Mouse (Mus musculus): ENCODE results near the gene Atad3a.

DNA sequence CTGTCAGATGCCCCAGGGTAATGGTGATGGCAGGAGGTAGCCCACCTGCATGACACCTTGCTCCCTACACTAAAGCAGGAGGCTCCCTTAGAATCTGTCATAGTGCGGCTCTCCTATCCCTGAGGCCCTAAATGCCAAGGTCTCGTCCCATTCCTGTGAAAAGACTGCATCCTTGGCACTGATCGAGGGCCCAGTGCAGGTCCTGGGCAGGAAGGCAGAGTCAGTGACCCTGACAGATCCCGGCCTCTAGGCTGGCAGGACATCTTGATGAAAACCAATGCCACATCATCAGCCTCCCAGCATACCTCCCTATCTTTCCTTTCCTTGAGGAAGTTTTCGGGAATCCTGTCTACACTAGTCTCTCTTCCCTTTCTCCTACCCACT lies 8.6 kb upstream of the Atad3a start:
- TF ChIP-seq CTCF (IDR thresholded peaks at IDR 0.05; ENCODE audit: low read depth) (no peak), EP300 (IDR thresholded peaks at IDR 0.05; ENCODE audit: low read depth) (no peak)

Data from heart, postnatal 0 days (tissue).